Mouse (Mus musculus) liver, adult (tissue): Measurements from ENCODE around the gene Lmtk2.

Experiments used
- GATA4 ChIP-seq: IDR thresholded peaks from 2 replicates; pipeline ENCODE4 v1.6.1; 2014; ENCODE audit warnings: mild to moderate bottlenecking, low read length; ENCODE audit not compliant: insufficient replicate concordance

The Lmtk2 gene

DNA sequence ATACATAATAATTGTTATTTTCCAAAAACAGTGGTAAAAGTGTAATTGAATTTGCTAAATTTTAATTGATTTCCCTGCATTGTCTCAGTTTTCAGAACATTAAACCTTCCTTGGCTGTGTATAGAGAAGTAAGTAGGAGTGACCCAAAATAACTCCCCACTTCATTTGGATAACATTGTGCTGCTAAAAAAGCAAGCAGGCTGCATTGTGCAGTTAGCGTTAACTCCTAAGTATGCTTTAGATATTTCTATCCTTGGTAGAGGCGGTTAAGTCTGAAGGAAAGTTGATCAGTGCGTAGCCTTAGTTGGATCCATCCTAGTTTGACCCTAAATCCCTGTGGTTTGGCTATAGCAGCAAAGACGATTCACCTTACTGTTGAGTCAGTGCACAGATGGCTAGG lies 49.3 kb downstream of the Lmtk2 start:
- TF ChIP-seq GATA4, result no peak

DNA sequence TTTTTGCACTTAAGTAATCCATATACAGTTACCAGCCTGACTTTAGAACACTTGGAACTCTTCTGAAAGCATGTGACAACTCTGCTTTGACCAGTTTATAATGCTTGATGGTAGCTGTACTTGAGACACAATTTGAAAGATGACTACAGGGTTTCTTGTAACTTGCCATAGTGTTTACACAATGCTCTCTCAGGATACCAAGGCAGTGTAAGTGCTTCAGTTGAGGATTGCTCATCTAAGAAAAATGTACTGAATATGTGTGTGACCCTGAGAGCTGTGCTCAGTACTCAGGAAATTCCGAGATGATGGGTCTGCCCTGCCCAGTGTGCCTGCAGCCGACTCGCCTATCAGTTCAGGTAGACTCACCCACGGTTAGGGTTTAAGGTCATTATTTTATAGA lies 51.0 kb downstream of the Lmtk2 start:
- TF ChIP-seq GATA4, result no peak

DNA sequence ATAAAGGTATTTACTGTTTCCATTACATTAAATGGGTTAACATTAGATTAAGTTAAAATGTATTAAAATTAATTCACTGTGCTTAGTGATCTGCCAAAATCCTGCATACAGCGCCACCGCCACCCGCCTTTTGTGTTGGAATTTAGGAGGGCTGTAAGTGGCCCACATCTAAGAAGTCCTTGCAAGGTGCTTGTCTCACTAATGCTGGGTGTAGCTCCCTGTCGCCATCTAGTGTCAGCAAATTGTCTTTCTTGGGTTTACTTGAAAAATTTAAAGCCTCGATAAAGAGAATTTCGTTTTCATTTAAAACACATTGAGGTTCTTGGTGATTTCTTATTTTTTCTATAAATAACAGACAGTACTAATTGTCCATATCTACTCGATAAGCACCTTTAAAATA lies 54.3 kb downstream of the Lmtk2 start:
- TF ChIP-seq GATA4, result no peak

DNA sequence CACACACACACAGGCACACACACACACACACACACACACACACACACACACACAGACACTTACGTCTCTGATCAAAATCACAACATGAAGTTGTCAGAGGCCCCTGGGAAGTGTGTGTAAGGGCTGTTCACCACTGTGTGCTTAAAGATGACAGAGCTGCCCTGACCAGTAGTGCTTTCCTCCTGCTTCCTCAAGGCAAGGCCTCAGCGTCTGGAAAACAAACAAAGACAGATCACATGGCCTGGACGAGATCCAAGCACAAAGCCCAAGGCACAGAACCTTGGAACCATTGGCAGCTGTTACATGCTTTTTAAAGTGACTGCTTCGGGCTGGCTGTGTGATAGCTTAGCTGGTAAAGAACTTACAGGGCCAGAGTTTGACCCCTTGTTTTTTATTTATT lies 58.4 kb downstream of the Lmtk2 start:
- TF ChIP-seq GATA4, result no peak

- TF ChIP-seq GATA4, result no peak
These were observed 58.9 kb downstream of the Lmtk2 start for GRCm38 (mm10) chr5:144159137-144159536.

- TF ChIP-seq GATA4, result no peak
These were observed 62.0 kb downstream of the Lmtk2 start for GRCm38 (mm10) chr5:144162080-144162812.

- no peak for TF ChIP-seq GATA4
These were observed 62.7 kb downstream of the Lmtk2 start for GRCm38 (mm10) chr5:144162813-144163517.

GRCm38 (mm10) chr5:144165756-144166155 lies 65.5 kb downstream of the Lmtk2 start:
- TF ChIP-seq GATA4, result no peak

DNA sequence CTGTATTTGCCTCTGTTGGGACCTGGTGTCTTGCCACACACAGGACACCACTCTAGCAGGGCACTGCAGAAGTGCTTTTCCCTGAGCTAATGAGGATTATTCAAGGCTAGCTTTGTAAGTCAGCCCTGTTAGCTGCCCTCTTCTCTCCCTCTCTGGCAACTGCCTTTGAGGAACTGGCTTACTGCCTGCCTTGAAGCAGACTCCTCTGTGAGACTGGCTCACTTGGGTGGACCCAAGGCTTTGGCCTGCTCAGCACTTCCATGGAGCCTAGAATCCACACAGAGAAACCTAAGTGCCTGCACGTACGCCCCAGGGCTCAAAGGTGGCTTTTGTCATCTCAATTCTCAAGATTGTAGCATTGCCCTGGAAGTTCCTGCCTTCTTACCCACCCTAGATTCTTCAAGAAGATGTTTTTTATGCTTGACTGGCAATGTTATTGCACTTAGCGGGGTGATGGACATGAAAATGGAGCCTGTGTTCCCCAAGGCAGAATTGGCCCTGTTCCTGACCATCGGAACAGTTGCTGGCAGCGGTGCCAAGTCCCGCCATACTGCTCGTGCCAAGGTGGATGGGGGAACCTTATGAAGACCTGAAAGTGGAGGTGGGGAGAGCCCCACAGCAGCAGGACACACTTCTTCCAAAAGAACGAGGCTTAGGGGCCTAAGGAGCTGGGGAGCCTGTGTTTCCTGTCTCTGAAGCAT lies 69.2 kb downstream of the Lmtk2 start:
- TF ChIP-seq GATA4, result no peak

- TF ChIP-seq GATA4, result no peak
These were observed 73.4 kb downstream of the Lmtk2 start for GRCm38 (mm10) chr5:144173648-144174047.

DNA sequence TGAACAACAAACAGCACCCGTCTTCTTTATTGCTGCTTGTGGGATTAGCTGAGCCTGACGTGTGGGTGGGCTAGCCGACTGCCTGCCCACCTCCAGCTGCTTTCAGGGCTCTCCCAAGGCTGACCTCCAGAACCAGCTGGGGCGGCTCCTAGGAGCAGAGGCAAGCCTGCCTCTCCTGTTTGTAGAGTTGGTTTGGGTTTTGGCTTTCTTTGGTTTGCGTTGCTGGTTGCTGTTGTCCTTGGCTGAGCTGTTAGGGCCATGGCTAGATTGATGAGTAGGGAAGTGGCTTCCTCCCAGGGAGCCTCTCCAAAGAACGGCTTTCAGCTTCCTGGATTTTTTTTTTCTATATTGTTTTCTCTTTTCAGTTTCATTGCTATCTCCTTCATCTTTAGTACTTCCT lies 78.0 kb downstream of the Lmtk2 start:
- no peak for TF ChIP-seq GATA4

DNA sequence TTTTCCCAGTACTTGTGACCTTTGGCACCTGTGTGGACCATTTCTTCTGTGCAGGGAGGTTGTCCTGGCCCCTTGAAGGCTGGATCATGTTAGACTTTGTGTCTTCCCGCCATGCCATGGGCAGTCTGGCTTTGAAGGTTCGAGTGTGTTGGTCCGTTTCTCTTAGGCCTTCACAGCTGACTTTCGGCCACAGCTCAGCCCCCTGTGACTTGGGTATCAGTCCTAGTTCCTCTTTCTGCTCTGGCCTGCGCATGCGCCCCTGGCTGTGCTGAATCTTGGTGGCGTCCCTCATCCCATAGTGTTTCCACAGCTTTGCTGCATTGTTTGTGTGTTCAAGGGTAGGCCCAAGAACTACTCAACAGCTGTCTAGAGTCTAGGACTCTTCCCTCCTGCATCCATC lies 81.0 kb downstream of the Lmtk2 start:
- TF ChIP-seq GATA4, result no peak

- no peak for TF ChIP-seq GATA4
These were observed 82.5 kb downstream of the Lmtk2 start for GRCm38 (mm10) chr5:144182542-144183247.

DNA sequence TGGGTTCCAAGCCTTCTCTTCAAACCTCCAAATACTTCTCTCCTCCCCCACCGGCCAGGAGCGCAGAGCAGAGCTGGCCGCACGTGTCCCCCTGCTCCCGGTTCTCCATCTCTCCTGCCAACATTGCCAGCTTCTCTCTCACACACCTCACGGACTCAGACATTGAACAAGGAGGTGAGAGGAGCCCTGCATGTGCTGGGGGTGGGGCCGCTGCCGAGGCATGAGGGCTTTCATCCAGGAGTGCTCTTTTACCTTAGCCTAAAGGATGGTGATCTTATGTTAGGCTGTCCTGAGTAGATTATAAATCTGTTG lies 83.0 kb downstream of the Lmtk2 start:
- TF ChIP-seq GATA4, result no peak

GRCm38 (mm10) chr5:144183647-144184335 lies 83.6 kb downstream of the Lmtk2 start:
- TF ChIP-seq GATA4, result no peak
